Mouse (Mus musculus) cerebellum, adult 2 months (tissue): ENCODE results near the gene Atf7ip.

Experiments
- CTCF ChIP-seq: fragments of 200-500 bp; IDR thresholded peaks from 2 replicates; pipeline ENCODE4 v1.5.1; 2011; ENCODE audit warnings: low read depth, mild to moderate bottlenecking, control low read depth, low read length, moderate library complexity, borderline replicate concordance; ENCODE audit not compliant: insufficient read depth
- POLR2A ChIP-seq: fragments of 200-500 bp; IDR thresholded peaks from 2 replicates; pipeline ENCODE4 v1.6.1; 2011; ENCODE audit warnings: low read length, control low read depth, borderline replicate concordance; ENCODE audit not compliant: insufficient read depth

GRCm38 (mm10) chr6:136554774-136555522 lies 49.0 kb downstream of the Atf7ip start:
- no peak for TF ChIP-seq POLR2A
- TF ChIP-seq CTCF: no peak
